Comparison of ENCODE assay signal across 8 mouse cellular contexts in genomic region chr11:102283922-102284321, GRCm38 (mm10). TPM values are rescaled to one million over a fixed set of nuclear protein-coding genes. Genes with fewer than 3 reads are reported as not detected.
DNase-seq lines count a peak whose midpoint lies in the region; ATAC-seq and TF ChIP-seq lines count a peak whose summit lies in the region.

No protein-coding gene starts in this region.

- ATAC-seq in heart, embryonic 15.5 days (replicated peaks; ENCODE audit: insufficient number of reproducible peaks, insufficient read depth, low FRiP score, low read depth) = no peak
- ATAC-seq in forebrain, postnatal 0 days = no peak
- ATAC-seq in megakaryocyte-erythroid progenitor cell, adult 5-6 weeks (replicated peaks; ENCODE audit: low FRiP score, low TSS enrichment, poor library complexity, severe bottlenecking) = no peak

- no peak overlapping the region for H3K9ac ChIP-seq in heart, embryonic 15.5 days
- H3K9ac ChIP-seq in forebrain, postnatal 0 days = no peak overlapping the region

- no peak for DNase-seq in heart, postnatal 4 days
- peak; percentile 80 for DNase-seq in ES-CJ7 (ENCODE audit: low read depth, low spot score)
- no peak for DNase-seq in forebrain, postnatal 0 days
- DNase-seq in midbrain, embryonic 10.5 days (ENCODE audit: low spot score) = no peak
- DNase-seq in urinary bladder, adult 18-20 months (ENCODE audit: low spot score in 2 of 2) = no peak
- no peak for DNase-seq in ovary, postnatal 14 days (ENCODE audit: low spot score)

- no peak; the same call in 1 of the 2 replicates for TF ChIP-seq CTCF in forebrain, postnatal 0 days (IDR thresholded peaks at IDR 0.05; ENCODE audit: low read depth)

- peaks cover 14% of the 10 kb centered on the region for H3K4me1 ChIP-seq in heart, embryonic 15.5 days (replicated peaks)
- peaks cover 11% of the 10 kb centered on the region; the same call in 1 of the 2 replicates for H3K4me1 ChIP-seq in forebrain, postnatal 0 days (ENCODE audit: insufficient read depth)
- peaks cover 19% of the 10 kb centered on the region for H3K4me1 ChIP-seq in midbrain, embryonic 10.5 days

- H3K9me3 ChIP-seq in heart, embryonic 15.5 days (replicated peaks) = no peaks in the 10 kb centered on the region
- H3K9me3 ChIP-seq in forebrain, postnatal 0 days (ENCODE audit: low read length) = no peaks in the 10 kb centered on the region
- H3K9me3 ChIP-seq in midbrain, embryonic 10.5 days (replicated peaks) = no peaks in the 10 kb centered on the region

- peak overlapping the region; percentile 73 for H3K4me2 ChIP-seq in heart, embryonic 15.5 days
- peak overlapping the region; percentile 79; the same call in 1 of the 2 replicates for H3K4me2 ChIP-seq in forebrain, postnatal 0 days (ENCODE audit: low read depth)

- peak overlapping the region; percentile 91 for H3K4me3 ChIP-seq in heart, embryonic 15.5 days
- H3K4me3 ChIP-seq in forebrain, postnatal 0 days (ENCODE audit: low read depth, low read length) = no peak overlapping the region; the same call in 1 of the 2 replicates
- H3K4me3 ChIP-seq in midbrain, embryonic 10.5 days = peak overlapping the region; percentile 81; the same call in 1 of the 2 replicates

- WGBS in heart, embryonic 15.5 days = 85% methylated on average over 6 of the region's 6 CpGs
- WGBS in forebrain, postnatal 0 days = 93% methylated on average over 6 of the region's 6 CpGs
- WGBS in midbrain, embryonic 10.5 days = 90% methylated on average over 6 of the region's 6 CpGs

- no peaks in the 10 kb centered on the region for H3K27me3 ChIP-seq in heart, embryonic 15.5 days
- no peaks in the 10 kb centered on the region for H3K27me3 ChIP-seq in forebrain, postnatal 0 days (ENCODE audit: insufficient read depth, low read length)
- H3K27me3 ChIP-seq in midbrain, embryonic 10.5 days (ENCODE audit: low read depth, poor library complexity, severe bottlenecking) = no peaks in the 10 kb centered on the region

- peaks cover 13% of the 10 kb centered on the region for H3K36me3 ChIP-seq in heart, embryonic 15.5 days
- H3K36me3 ChIP-seq in forebrain, postnatal 0 days (ENCODE audit: insufficient read depth) = peaks cover 17% of the 10 kb centered on the region
- peaks cover 19% of the 10 kb centered on the region for H3K36me3 ChIP-seq in midbrain, embryonic 10.5 days

- peak overlapping the region; percentile 84 for H3K27ac ChIP-seq in heart, embryonic 15.5 days
- no peak overlapping the region for H3K27ac ChIP-seq in forebrain, postnatal 0 days (ENCODE audit: low read depth, low read length)
- H3K27ac ChIP-seq in midbrain, embryonic 10.5 days (replicated peaks) = peak overlapping the region; percentile 89; the same call in 1 of the 2 replicates

RNA-seq across cellular contexts. Expression of gene Tmub2, which starts 0.8 kb away (rescaled TPM):
- polyA plus RNA-seq in heart, embryonic 15.5 days (2015; fragmentation: Nextera tagmentation; extraction: Ambion mirVana) = 36.4 and 43.1 TPM in 2 replicates
- total RNA-seq in heart, postnatal 4 days (2021) = 10 to 100 TPM; 26.6 to 27.7 TPM
- total RNA-seq in forebrain, postnatal 0 days (2014; rRNA removed) = 72.5 and 77.4 TPM in 2 replicates
- polyA plus RNA-seq in forebrain, postnatal 0 days (2015; fragmentation: Nextera tagmentation; extraction: Ambion mirVana) = 63.0 and 67.0 TPM in 2 replicates
- 51.3 and 60.5 TPM in 2 replicates for polyA plus RNA-seq in midbrain, embryonic 10.5 days (2016; fragmentation: Nextera tagmentation; extraction: Ambion mirVana)
- total RNA-seq in megakaryocyte-erythroid progenitor cell, adult 5-6 weeks (2014; fragmentation: Nextera tagmentation) = 14.5 and 19.8 TPM in 2 replicates
- total RNA-seq in megakaryocyte-erythroid progenitor cell, adult 5-6 weeks (2017) = 10.0 and 27.4 TPM in 2 replicates

RNA-seq across cellular contexts. Expression of gene Atxn7l3, which starts 12.5 kb away (rescaled TPM):
- polyA plus RNA-seq in heart, embryonic 15.5 days (2015; fragmentation: Nextera tagmentation; extraction: Ambion mirVana) = 6.8 and 8.9 TPM in 2 replicates
- total RNA-seq in heart, postnatal 4 days (2021) = 10 to 100 TPM; 36.8 to 39.4 TPM
- 162 and 167 TPM in 2 replicates for total RNA-seq in forebrain, postnatal 0 days (2014; rRNA removed)
- polyA plus RNA-seq in forebrain, postnatal 0 days (2015; fragmentation: Nextera tagmentation; extraction: Ambion mirVana) = 24.3 and 26.2 TPM in 2 replicates
- 13.9 and 16.5 TPM in 2 replicates for polyA plus RNA-seq in midbrain, embryonic 10.5 days (2016; fragmentation: Nextera tagmentation; extraction: Ambion mirVana)
- 23.2 and 34.0 TPM in 2 replicates for total RNA-seq in megakaryocyte-erythroid progenitor cell, adult 5-6 weeks (2014; fragmentation: Nextera tagmentation)
- total RNA-seq in megakaryocyte-erythroid progenitor cell, adult 5-6 weeks (2017) = 18.3 and 21.5 TPM in 2 replicates

RNA-seq across cellular contexts. Expression of gene Asb16, which starts 15.4 kb away (rescaled TPM):
- 0.05 and 0.06 TPM in 2 replicates for polyA plus RNA-seq in heart, embryonic 15.5 days (2015; fragmentation: Nextera tagmentation; extraction: Ambion mirVana)
- under 1 TPM; 0.33 to 0.41 TPM for total RNA-seq in heart, postnatal 4 days (2021)
- total RNA-seq in forebrain, postnatal 0 days (2014; rRNA removed) = 0.54 and 1.4 TPM in 2 replicates
- 0.11 TPM in 1 of 2 replicates, not detected in the other for polyA plus RNA-seq in forebrain, postnatal 0 days (2015; fragmentation: Nextera tagmentation; extraction: Ambion mirVana)
- polyA plus RNA-seq in midbrain, embryonic 10.5 days (2016; fragmentation: Nextera tagmentation; extraction: Ambion mirVana) = 0.05 TPM in 1 of 2 replicates, not detected in the other
- 2.2 and 2.5 TPM in 2 replicates for total RNA-seq in megakaryocyte-erythroid progenitor cell, adult 5-6 weeks (2014; fragmentation: Nextera tagmentation)
- total RNA-seq in megakaryocyte-erythroid progenitor cell, adult 5-6 weeks (2017) = 0.84 and 1.3 TPM in 2 replicates

RNA-seq across cellular contexts. Expression of gene BC030867, which starts 35.2 kb away (rescaled TPM):
- polyA plus RNA-seq in heart, embryonic 15.5 days (2015; fragmentation: Nextera tagmentation; extraction: Ambion mirVana) = 8.3 and 12.7 TPM in 2 replicates
- total RNA-seq in heart, postnatal 4 days (2021) = 1 to 10 TPM; 5.3 TPM
- total RNA-seq in forebrain, postnatal 0 days (2014; rRNA removed) = 0.62 and 1.0 TPM in 2 replicates
- 1.5 and 1.6 TPM in 2 replicates for polyA plus RNA-seq in forebrain, postnatal 0 days (2015; fragmentation: Nextera tagmentation; extraction: Ambion mirVana)
- polyA plus RNA-seq in midbrain, embryonic 10.5 days (2016; fragmentation: Nextera tagmentation; extraction: Ambion mirVana) = 25.8 and 27.3 TPM in 2 replicates
- 36.4 and 48.1 TPM in 2 replicates for total RNA-seq in megakaryocyte-erythroid progenitor cell, adult 5-6 weeks (2014; fragmentation: Nextera tagmentation)
- 7.5 and 12.3 TPM in 2 replicates for total RNA-seq in megakaryocyte-erythroid progenitor cell, adult 5-6 weeks (2017)

RNA-seq across cellular contexts. Expression of gene Ubtf, which starts 35.6 kb away (rescaled TPM):
- 51.0 and 60.2 TPM in 2 replicates for polyA plus RNA-seq in heart, embryonic 15.5 days (2015; fragmentation: Nextera tagmentation; extraction: Ambion mirVana)
- 10 to 100 TPM; 81.9 to 89.3 TPM for total RNA-seq in heart, postnatal 4 days (2021)
- total RNA-seq in forebrain, postnatal 0 days (2014; rRNA removed) = 94.3 and 109 TPM in 2 replicates
- polyA plus RNA-seq in forebrain, postnatal 0 days (2015; fragmentation: Nextera tagmentation; extraction: Ambion mirVana) = 73.2 and 78.7 TPM in 2 replicates
- 89.6 and 90.3 TPM in 2 replicates for polyA plus RNA-seq in midbrain, embryonic 10.5 days (2016; fragmentation: Nextera tagmentation; extraction: Ambion mirVana)
- total RNA-seq in megakaryocyte-erythroid progenitor cell, adult 5-6 weeks (2014; fragmentation: Nextera tagmentation) = 90.4 and 102 TPM in 2 replicates
- 162 and 180 TPM in 2 replicates for total RNA-seq in megakaryocyte-erythroid progenitor cell, adult 5-6 weeks (2017)
